Mouse (Mus musculus) spleen, embryonic (tissue): ENCODE results near the gene Olfr843.

Experiments used
- CTCF ChIA-PET: fragments of 350-600 bp; sonication (Branson Sonifier 250); formaldehyde crosslinking; loops from one replicate; lab custom pipeline; 2022; lab: Charles Lee

Olfr843 gene

DNA sequence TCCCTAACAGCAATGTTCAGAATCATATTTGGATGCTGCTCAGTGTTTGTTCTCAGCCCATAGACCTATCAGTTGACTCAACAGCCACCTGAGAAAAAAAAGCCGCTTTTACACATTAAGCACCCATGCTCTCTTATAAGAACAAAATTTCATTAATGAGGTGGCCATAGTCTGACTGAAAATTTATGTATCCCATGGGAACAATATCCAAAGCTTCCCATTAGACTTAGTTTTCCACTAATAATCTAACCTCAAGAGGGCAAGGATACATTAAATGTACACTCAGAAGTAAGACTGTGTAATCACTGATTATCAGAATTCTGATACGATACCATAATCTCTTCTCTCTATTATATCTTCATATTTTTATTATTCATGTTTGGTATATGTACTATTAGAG, at the start of gene Olfr843:
Olfr843 (minus strand) TSS at position 101 of the 400 bp plus-strand sequence.
- CTCF ChIA-PET, result no interaction called here
